Mouse (Mus musculus) G1E (cell line): ENCODE results near the gene Hoxa9.

ENCODE experiments used
- CTCF ChIP-seq: IDR thresholded peaks from 2 replicates; pipeline ENCODE4 v1.5.1; 2012; ENCODE audit warnings: low read depth, low read length, inconsistent platforms, mixed read lengths
- GATA1 ChIP-seq: IDR thresholded peaks from 2 replicates; pipeline ENCODE4 v1.6.1; 2012; ENCODE audit warnings: borderline replicate concordance, low read length, inconsistent platforms, mixed read lengths
- GATA2 ChIP-seq: IDR thresholded peaks from 2 replicates; pipeline ENCODE4 v1.6.1; 2012; ENCODE audit warnings: low read depth, low read length, inconsistent platforms, borderline replicate concordance
- POLR2AphosphoS5 ChIP-seq: IDR thresholded peaks from 2 replicates; pipeline ENCODE4 v1.6.1; 2012; ENCODE audit warnings: low read depth, low read length, inconsistent platforms; ENCODE audit not compliant: insufficient replicate concordance
- TAL1 ChIP-seq: conservative IDR thresholded peaks from 2 replicates; pipeline ENCODE4 v1.6.1; 2012; ENCODE audit warnings: low read depth, low read length, inconsistent platforms, mixed read lengths

GRCm38 (mm10) chr6:52224895-52225611 is 5.8 kb downstream of the Hoxa9 start:
- no peak for TF ChIP-seq CTCF
- no peak for TF ChIP-seq TAL1
- TF ChIP-seq GATA1, result no peak
- TF ChIP-seq POLR2AphosphoS5, result no peak
- no peak for TF ChIP-seq GATA2
